Mouse (Mus musculus) embryonic facial prominence, embryonic 10.5 days (tissue): ENCODE data around the gene Htr1f. TPM values are rescaled to one million over a fixed set of nuclear protein-coding genes. Genes with fewer than 3 reads are reported as not detected.

ENCODE experiments used
- DNase-seq: peaks from one replicate; pipeline ENCODE4 v3.0.0-alpha.2; 2017; ENCODE audit warnings: low spot score
- H3K27ac ChIP-seq: fragments of 300-500 bp; sonication (generic); replicated peaks from 2 replicates; pipeline ENCODE4 v1.5.1; 2016; ENCODE audit warnings: mild to moderate bottlenecking
- H3K27me3 ChIP-seq: fragments of 300-500 bp; sonication (generic); replicated peaks from 2 replicates; pipeline ENCODE4 v1.6.1; 2016; ENCODE audit warnings: low read depth, mild to moderate bottlenecking; ENCODE audit not compliant: poor library complexity, severe bottlenecking
- H3K36me3 ChIP-seq: fragments of 300-500 bp; sonication (generic); replicated peaks from 2 replicates; pipeline ENCODE4 v1.6.1; 2016; ENCODE audit warnings: mild to moderate bottlenecking, moderate library complexity
- H3K4me1 ChIP-seq: fragments of 300-500 bp; sonication (generic); 2 replicates; pipeline ENCODE4 v1.6.1; 2016
- H3K4me3 ChIP-seq: fragments of 300-500 bp; sonication (generic); 2 replicates; pipeline ENCODE4 v1.5.1; 2016; ENCODE audit warnings: mild to moderate bottlenecking, moderate library complexity
- H3K9me3 ChIP-seq: fragments of 300-500 bp; sonication (generic); 2 replicates; pipeline ENCODE4 v1.6.1; 2016; ENCODE audit warnings: mild to moderate bottlenecking
- WGBS: fragments of 180-500 bp; shearing (Covaris S2); methylation state at CpG from one replicate; pipeline ENCODE4 v1.1.7; 2016; 5-methylcytosine and 5-hydroxymethylcytosine counted together
- polyA plus RNA-seq: library from polyadenylated mRNA; unstranded; fragments of >200 nt; fragmentation: Nextera tagmentation; extraction: Ambion mirVana; gene quantifications from 2 replicates; pipeline ENCODE4 v1.2.1, GENCODE M21; 2016

Gene Htr1f
- polyA plus RNA-seq, 1 experiment from 2014 or later, result 0.05 TPM

DNA sequence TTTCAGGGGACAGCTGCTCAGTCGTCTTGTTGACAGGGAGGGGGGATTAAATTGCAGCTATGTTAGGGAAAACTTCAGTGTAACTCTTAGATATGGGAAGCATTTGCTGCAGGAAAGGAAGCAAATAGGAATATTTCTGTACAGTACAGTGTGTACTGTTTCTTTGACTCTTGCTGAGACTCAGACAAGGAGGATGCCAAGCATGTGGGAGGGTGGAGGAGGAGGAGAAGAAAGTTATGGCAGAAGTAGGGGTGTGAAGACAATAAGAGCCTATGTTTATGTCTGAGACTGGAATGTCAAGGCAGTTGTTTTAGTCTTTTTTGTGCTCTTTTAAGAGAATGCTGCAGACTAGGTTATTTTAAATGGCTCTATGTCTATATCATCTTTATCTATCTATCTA, 171.6 kb downstream of the Htr1f start:
- Histone ChIP-seq H3K4me3 (no peak overlapping the region), H3K27me3 (no peaks in the 10 kb centered on the region), H3K36me3 (no peaks in the 10 kb centered on the region), H3K4me1 (no peaks in the 10 kb centered on the region), H3K9me3 (no peaks in the 10 kb centered on the region), H3K27ac (no peak overlapping the region)
- DNase-seq, result no peak
- 70% methylated on average over 1 of the region's 1 CpGs for WGBS

DNA sequence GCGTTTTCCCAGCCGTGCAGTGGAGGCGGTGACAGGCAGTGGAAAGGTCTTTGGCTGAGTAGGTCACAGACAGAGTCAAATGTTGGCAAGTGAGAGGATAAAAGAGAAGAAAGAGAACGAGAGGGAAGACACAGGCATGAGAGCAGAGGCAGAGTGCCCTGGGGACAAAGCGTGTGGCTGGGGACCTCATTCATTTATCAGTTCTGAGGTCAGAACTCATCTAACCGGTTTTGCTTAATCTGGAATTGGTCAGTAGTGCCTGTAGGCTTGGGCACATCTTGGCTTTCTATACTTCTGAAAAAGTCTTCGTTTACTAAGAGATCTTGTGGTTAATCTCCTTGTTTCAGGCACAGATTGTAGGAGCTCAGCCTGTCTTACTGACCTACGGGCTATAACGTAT, 182.2 kb downstream of the Htr1f start:
- DNase-seq, result peak; percentile 11
- H3K4me1 ChIP-seq, result no peaks in the 10 kb centered on the region
- no peaks in the 10 kb centered on the region for H3K9me3 ChIP-seq
- H3K4me3 ChIP-seq, result no peak overlapping the region
- no peaks in the 10 kb centered on the region for H3K27me3 ChIP-seq
- WGBS, result 43% methylated on average over 9 of the region's 9 CpGs
- no peaks in the 10 kb centered on the region for H3K36me3 ChIP-seq
- no peak overlapping the region for H3K27ac ChIP-seq

DNA sequence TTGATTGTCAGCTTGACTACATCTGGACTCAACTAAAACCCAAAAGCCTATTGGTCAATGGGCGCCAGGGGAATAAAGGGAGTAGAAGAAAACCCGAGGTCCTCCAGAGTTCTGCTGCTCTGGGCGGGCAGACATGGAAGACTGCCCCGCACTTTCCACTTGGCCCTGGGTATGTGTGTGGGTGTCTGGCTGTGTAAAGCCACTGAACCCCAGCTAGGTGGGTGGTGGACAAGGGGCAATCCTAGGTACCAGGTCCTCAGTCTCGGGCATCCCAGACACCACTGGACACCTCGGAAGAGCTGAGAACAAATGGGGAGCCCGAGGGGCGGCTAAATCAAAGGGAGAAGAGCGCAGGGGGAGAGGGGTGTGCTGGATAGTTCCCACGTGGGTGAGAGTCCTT, 196.9 kb downstream of the Htr1f start:
- H3K4me3 ChIP-seq, result no peak overlapping the region
- peaks cover 4% of the 10 kb centered on the region; the same call in 1 of the 2 replicates for H3K4me1 ChIP-seq
- H3K27me3 ChIP-seq, result no peaks in the 10 kb centered on the region
- WGBS, result 74% methylated on average over 10 of the region's 10 CpGs
- H3K36me3 ChIP-seq, result no peaks in the 10 kb centered on the region
- no peaks in the 10 kb centered on the region for H3K9me3 ChIP-seq
- no peak overlapping the region for H3K27ac ChIP-seq
- no peak for DNase-seq

DNA sequence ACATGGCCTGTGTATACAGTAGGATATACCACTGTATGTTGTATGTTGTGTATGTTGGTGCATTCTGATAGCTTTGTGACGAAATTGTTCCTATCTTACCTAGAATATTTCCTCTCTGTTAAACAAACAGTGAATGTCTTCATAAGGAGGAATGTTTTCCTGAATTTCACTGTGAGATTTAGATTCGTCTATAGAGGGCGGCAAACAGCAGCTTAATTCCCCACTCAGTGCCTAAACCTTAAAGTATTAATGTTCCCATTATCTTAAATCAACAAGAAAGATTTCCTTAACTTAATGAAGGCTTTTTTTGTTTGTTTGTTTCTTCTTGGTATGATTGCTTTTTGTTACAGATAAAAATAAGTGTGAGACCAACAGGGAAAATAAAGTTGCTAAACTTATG, 198.5 kb downstream of the Htr1f start:
- no peak overlapping the region for H3K4me3 ChIP-seq
- H3K9me3 ChIP-seq, result no peaks in the 10 kb centered on the region
- peaks cover 4% of the 10 kb centered on the region; the same call in 1 of the 2 replicates for H3K4me1 ChIP-seq
- no peaks in the 10 kb centered on the region for H3K27me3 ChIP-seq
- no peak overlapping the region for H3K27ac ChIP-seq
- no peak for DNase-seq
- H3K36me3 ChIP-seq, result no peaks in the 10 kb centered on the region
- 40% methylated on average over 3 of the region's 3 CpGs for WGBS

DNA sequence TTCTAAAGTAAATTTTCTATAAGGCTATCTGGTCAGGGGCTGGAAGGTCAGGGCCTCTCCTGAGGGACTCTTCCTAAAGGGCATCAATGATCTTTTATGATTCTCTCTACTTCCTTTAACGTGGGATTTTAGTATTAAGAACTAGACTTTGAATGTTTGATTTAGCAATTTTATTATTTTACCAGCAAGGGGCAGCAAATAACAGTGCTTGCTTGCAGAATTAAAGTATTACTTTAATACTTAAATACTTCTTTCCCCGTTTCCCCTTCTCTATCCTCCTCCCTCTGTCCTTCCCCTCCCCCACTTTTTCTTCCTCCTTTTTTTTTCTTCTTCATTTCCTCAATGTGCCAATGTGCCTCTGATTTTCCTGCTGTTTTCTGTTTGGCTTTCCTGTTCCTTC, 202.3 kb downstream of the Htr1f start:
- no peaks in the 10 kb centered on the region for H3K4me1 ChIP-seq
- no peak overlapping the region for H3K27ac ChIP-seq
- H3K4me3 ChIP-seq, result no peak overlapping the region
- no peaks in the 10 kb centered on the region for H3K9me3 ChIP-seq
- no peak for DNase-seq
- H3K27me3 ChIP-seq, result no peaks in the 10 kb centered on the region
- H3K36me3 ChIP-seq, result no peaks in the 10 kb centered on the region
- 68% methylated on average over 2 of the region's 2 CpGs for WGBS

DNA sequence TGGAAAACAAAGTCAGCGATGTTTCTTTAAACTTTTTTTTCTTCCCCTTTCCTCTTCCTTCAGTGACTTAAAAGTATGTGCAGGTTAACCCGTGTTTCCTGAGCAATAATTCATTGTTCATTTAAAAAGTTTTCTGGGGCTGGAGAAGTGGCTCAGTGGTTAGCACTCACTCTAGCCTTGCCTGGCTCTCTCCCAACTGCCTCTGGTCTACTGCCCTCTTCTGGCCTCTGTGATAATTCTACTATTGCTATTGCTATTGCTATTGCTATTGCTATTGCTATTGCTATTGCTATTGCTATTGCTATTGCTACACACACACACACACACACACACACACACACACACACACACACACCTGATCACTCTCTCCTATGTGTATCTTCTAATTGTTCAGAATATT, 206.6 kb downstream of the Htr1f start:
- no peaks in the 10 kb centered on the region for H3K36me3 ChIP-seq
- WGBS, result 70% methylated on average over 2 of the region's 2 CpGs
- H3K4me1 ChIP-seq, result no peaks in the 10 kb centered on the region
- H3K27me3 ChIP-seq, result no peaks in the 10 kb centered on the region
- H3K4me3 ChIP-seq, result no peak overlapping the region
- H3K27ac ChIP-seq, result no peak overlapping the region
- DNase-seq, result no peak
- H3K9me3 ChIP-seq, result no peaks in the 10 kb centered on the region

DNA sequence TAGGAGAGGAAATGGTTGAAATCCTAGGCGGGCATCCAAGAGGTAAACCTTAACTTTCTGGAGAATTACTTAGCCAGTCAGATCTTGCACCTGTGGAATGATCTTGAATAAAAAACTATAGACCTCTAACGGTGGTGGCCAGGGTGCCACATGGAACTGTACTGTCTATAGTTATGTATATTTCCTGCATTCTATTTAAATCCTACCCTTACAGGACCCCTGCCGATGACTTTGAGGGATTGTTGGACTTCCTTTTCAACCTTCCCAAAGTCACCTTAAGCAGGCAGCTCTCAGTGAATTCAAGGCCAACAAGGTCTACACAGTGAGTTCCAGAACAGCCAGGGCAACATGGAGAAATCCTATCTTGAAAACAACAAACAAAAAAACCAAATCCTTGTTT, 216.2 kb downstream of the Htr1f start:
- Histone ChIP-seq H3K4me3 (no peak overlapping the region), H3K9me3 (0 out of 2 replicates have a peak, but pooled peaks cover 8% of the 10 kb centered on the region), H3K27ac (no peak overlapping the region), H3K27me3 (no peaks in the 10 kb centered on the region), H3K4me1 (peaks cover 11% of the 10 kb centered on the region), H3K36me3 (no peaks in the 10 kb centered on the region)
- DNase-seq, result no peak
- 91% methylated on average over 3 of the region's 3 CpGs for WGBS

DNA sequence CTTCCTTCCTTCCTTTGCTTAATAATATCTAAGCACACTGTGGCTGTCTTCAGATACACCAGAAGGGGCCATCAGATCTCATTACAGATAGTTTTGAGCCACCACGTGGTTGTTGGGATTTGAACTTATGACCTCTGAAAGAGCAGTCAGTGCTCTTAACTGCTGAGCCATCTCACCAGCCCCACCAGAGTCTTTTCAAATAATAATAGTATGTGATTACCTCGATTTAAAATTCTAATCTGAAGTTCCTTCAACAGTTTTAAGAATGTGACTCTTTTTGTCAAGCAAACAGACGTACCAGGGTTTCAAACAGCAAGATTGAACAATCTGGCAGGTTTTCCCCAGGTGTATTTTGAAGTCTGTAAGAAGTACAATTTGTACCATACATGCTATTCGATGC, 220.1 kb downstream of the Htr1f start:
- H3K4me3 ChIP-seq, result no peak overlapping the region
- H3K27me3 ChIP-seq, result no peaks in the 10 kb centered on the region
- no peaks in the 10 kb centered on the region for H3K36me3 ChIP-seq
- DNase-seq, result no peak
- 45% methylated on average over 4 of the region's 4 CpGs for whole genome bisulfite sequencing
- no peak overlapping the region for H3K27ac ChIP-seq
- peaks cover 18% of the 10 kb centered on the region for H3K4me1 ChIP-seq
- 0 out of 2 replicates have a peak, but pooled peaks cover 8% of the 10 kb centered on the region for H3K9me3 ChIP-seq

DNA sequence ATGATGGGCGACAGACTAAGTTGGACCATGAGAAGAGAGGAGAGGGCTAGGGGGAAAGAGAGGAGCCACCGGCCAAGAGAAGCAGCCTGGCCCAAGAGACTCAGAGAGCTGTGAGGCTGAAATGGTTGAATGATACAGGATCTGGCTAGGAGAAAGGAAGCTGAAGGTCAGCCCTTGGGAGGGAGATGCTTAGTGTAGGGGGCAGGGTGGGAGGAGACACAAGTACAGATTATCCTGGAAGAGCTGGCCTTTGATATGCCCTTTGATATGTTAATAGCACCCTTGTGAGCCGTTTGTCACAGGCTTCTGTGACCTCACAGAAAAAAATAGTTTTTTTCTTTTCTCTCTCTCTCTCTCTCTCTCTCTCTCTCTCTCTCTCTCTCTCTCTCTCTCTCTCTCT, 220.5 kb downstream of the Htr1f start:
- H3K4me1 ChIP-seq, result peaks cover 18% of the 10 kb centered on the region
- no peaks in the 10 kb centered on the region for H3K27me3 ChIP-seq
- H3K36me3 ChIP-seq, result no peaks in the 10 kb centered on the region
- H3K4me3 ChIP-seq, result no peak overlapping the region
- H3K27ac ChIP-seq, result peak overlapping the region; percentile 44; the same call in 1 of the 2 replicates
- DNase-seq, result peak; percentile 19
- H3K9me3 ChIP-seq, result 0 out of 2 replicates have a peak, but pooled peaks cover 8% of the 10 kb centered on the region
- 31% methylated on average over 3 of the region's 3 CpGs for WGBS

DNA sequence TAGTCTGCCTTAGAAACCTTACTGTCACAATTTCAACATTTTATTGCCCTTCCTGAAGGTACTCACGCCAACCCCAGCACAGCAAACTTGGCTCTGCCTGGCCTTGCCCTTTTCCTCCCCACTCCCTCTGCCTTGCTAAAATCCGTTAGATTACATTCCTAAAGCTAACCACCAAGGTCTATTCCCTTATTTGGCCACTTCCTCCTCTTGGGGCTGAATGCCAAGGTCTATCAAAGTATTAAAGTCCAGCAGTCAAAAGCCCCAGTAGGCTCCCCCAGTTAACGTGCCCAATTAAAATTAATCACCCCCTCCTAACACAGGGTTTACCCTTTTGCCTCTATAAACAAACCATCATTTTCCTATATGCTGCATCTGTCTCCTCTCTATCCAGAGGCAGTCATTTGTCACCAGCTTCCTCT, 221.2 kb downstream of the Htr1f start:
- H3K27me3 ChIP-seq, result no peaks in the 10 kb centered on the region
- H3K4me3 ChIP-seq, result no peak overlapping the region
- 27% methylated on average over 3 of the region's 3 CpGs for WGBS
- H3K27ac ChIP-seq, result no peak overlapping the region; the same call in 1 of the 2 replicates
- DNase-seq, result no peak
- 0 out of 2 replicates have a peak, but pooled peaks cover 8% of the 10 kb centered on the region for H3K9me3 ChIP-seq
- peaks cover 18% of the 10 kb centered on the region for H3K4me1 ChIP-seq
- no peaks in the 10 kb centered on the region for H3K36me3 ChIP-seq

DNA sequence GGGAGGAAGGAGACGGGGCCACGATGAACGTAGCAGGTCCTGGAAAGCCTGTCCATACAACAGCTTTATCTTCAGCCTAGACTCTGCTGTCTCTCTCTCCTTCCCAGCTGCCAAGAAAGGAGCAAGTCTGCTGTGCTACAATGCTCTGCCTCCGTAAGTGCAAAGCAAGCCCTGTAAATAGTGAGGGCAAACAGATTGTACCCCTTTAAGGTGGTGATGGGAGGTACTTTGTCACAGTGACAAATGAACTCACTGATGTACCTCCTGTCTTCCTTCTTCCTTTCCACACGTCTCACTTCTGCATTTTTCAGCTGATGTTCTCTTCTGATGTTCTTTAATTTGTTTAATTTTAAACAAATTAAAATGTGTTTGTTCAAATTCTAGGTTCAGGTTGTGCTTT, 221.8 kb downstream of the Htr1f start:
- no peak for DNase-seq
- Histone ChIP-seq H3K4me3 (no peak overlapping the region), H3K27me3 (no peaks in the 10 kb centered on the region), H3K9me3 (0 out of 2 replicates have a peak, but pooled peaks cover 6% of the 10 kb centered on the region), H3K27ac (no peak overlapping the region), H3K36me3 (no peaks in the 10 kb centered on the region), H3K4me1 (peaks cover 18% of the 10 kb centered on the region)
- WGBS, result 78% methylated on average over 5 of the region's 5 CpGs

DNA sequence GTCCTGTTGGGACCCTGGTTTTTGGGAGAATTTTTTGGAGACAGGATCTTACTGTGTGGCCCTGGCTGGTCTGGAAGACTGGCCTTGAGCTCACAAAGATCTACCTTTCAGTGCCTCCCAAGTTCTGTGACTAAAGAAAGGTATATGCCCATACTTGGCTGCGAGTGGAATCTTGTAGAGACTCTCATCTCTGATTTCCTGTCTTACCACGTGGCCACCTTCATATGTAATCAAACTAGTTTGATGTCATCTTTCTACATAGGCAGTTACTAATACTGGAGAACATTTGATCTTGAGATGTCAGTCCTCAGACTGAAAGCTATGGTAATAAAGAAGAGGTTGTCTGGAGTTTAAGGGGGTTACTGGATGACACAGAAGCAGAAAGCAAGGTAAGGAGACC, 224.2 kb downstream of the Htr1f start:
- Histone ChIP-seq H3K4me3 (no peak overlapping the region), H3K4me1 (peaks cover 18% of the 10 kb centered on the region), H3K27me3 (no peaks in the 10 kb centered on the region), H3K27ac (no peak overlapping the region), H3K36me3 (no peaks in the 10 kb centered on the region), H3K9me3 (no peaks in the 10 kb centered on the region)
- no peak for DNase-seq
- WGBS, result 80% methylated on average over 2 of the region's 2 CpGs

DNA sequence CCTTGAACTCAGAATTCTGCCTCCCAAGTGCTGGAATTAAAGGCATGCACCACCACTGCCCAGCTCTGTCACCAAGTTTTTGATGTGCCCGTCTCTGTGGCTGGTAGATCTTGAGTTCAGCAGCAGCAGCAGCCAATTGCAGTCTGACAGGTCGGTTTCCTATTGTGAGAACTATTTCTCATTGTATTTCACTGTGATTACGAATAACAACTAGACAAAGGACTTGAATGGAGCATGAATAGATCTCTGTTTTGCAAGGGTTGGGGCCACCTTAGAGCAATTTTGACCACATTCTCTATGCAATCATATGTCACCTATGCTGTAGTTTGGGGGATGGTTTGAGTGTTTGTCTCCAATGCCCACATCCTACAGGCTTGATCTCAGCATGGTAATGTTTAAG, 224.7 kb downstream of the Htr1f start:
- peaks cover 18% of the 10 kb centered on the region for H3K4me1 ChIP-seq
- H3K4me3 ChIP-seq, result no peak overlapping the region
- DNase-seq, result no peak
- H3K36me3 ChIP-seq, result no peaks in the 10 kb centered on the region
- WGBS, result 76% methylated on average over 3 of the region's 3 CpGs
- no peaks in the 10 kb centered on the region for H3K27me3 ChIP-seq
- H3K27ac ChIP-seq, result no peak overlapping the region
- H3K9me3 ChIP-seq, result no peaks in the 10 kb centered on the region

DNA sequence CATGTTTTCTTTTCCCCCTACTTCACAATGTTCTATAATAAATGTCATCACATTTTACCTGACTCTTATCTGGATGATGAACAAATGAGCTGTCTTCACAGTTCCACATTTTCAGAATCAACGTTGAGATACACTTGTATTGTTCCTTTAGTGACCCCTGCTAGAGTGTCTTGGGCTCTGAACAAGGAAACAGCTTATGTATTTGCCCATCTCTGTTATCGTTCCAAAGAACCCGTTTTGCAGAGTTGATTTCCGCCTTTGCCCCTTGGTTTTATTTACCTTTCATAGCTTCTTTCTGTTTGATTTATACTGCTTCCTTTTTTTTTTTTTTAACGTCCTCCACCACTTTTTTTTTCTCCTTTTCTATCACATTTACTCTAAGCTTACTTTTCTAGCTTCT, 225.9 kb downstream of the Htr1f start:
- H3K27ac ChIP-seq, result no peak overlapping the region
- H3K36me3 ChIP-seq, result no peaks in the 10 kb centered on the region
- H3K4me1 ChIP-seq, result peaks cover 10% of the 10 kb centered on the region
- H3K27me3 ChIP-seq, result no peaks in the 10 kb centered on the region
- 84% methylated on average over 5 of the region's 5 CpGs for WGBS
- H3K4me3 ChIP-seq, result no peak overlapping the region
- no peak for DNase-seq
- no peaks in the 10 kb centered on the region for H3K9me3 ChIP-seq
